Mouse (Mus musculus) cortical plate, adult 2 months (tissue): Measurements from ENCODE around the gene Gnb2.

ENCODE experiments used
- CTCF ChIP-seq: fragments of 200-500 bp; IDR thresholded peaks from 2 replicates; pipeline ENCODE4 v1.5.1; 2011; ENCODE audit warnings: mild to moderate bottlenecking, control low read depth, low read length; ENCODE audit not compliant: insufficient read depth; ENCODE audit errors: extremely low read depth
- POLR2A ChIP-seq: fragments of 200-500 bp; IDR thresholded peaks from 2 replicates; pipeline ENCODE4 v1.6.1; 2011; ENCODE audit warnings: mild to moderate bottlenecking, low read length, control low read depth; ENCODE audit not compliant: insufficient read depth; ENCODE audit errors: extremely low read depth

- TF ChIP-seq CTCF (no peak), POLR2A (no peak)
Observed at GRCm38 (mm10) chr5:137491559-137491958, 41.8 kb downstream of the Gnb2 start.
